Mouse (Mus musculus) frontal cortex, adult 2 months (tissue): ENCODE results near the gene Gm20388. TPM values are rescaled to one million over a fixed set of nuclear protein-coding genes. Genes with fewer than 3 reads are reported as not detected.

Source experiments
- DNase-seq, 2 experiments: peaks; one replicate each; pipeline ENCODE4 v3.0.0; 2022; ENCODE audit warnings: low spot score in 1 of 2; ENCODE audit errors: extremely low spot score in 1 of 2
- polyA plus RNA-seq: library from polyadenylated mRNA; depleted of rRNA; stranded (reverse); fragments of >200 nt; gene quantifications from 2 replicates; pipeline ENCODE4 v1.2.3, GENCODE M21; 2012

The Gm20388 gene
- polyA plus RNA-seq, 1 experiment: 22.2 TPM

GRCm38 (mm10) chr8:120395892-120396291 is 485.3 kb downstream of the Gm20388 start:
- DNase-seq: no peak

GRCm38 (mm10) chr8:120396756-120397155 is 486.1 kb downstream of the Gm20388 start:
- no peak for DNase-seq

GRCm38 (mm10) chr8:120397444-120398411 is 487.1 kb downstream of the Gm20388 start:
- DNase-seq: no peak

GRCm38 (mm10) chr8:120399212-120399934 is 488.7 kb downstream of the Gm20388 start:
- no peak for DNase-seq

GRCm38 (mm10) chr8:120401216-120401615 is 490.6 kb downstream of the Gm20388 start:
- no peak for DNase-seq

- DNase-seq: no peak
Measured at GRCm38 (mm10) chr8:120401712-120402111, 491.1 kb downstream of the Gm20388 start.

- DNase-seq: no peak
Measured at GRCm38 (mm10) chr8:120403606-120404269, 493.1 kb downstream of the Gm20388 start.

- no peak for DNase-seq
Measured at GRCm38 (mm10) chr8:120404609-120405036, 494.0 kb downstream of the Gm20388 start.

GRCm38 (mm10) chr8:120406008-120406632 is 495.5 kb downstream of the Gm20388 start:
- DNase-seq: no peak

- DNase-seq: no peak
Measured at GRCm38 (mm10) chr8:120407701-120408240, 497.1 kb downstream of the Gm20388 start.

GRCm38 (mm10) chr8:120408241-120409215 is 497.9 kb downstream of the Gm20388 start:
- DNase-seq: no peak

- no peak for DNase-seq
Measured at GRCm38 (mm10) chr8:120409371-120410013, 498.9 kb downstream of the Gm20388 start.

- no peak for DNase-seq
Measured at GRCm38 (mm10) chr8:120411059-120411458, 500.4 kb downstream of the Gm20388 start.

- DNase-seq: no peak
Measured at GRCm38 (mm10) chr8:120411862-120412261, 501.2 kb downstream of the Gm20388 start.

- DNase-seq: no peak
Measured at GRCm38 (mm10) chr8:120412357-120412756, 501.7 kb downstream of the Gm20388 start.

- DNase-seq: peak; percentile 50 to 76
Measured at GRCm38 (mm10) chr8:120412911-120413625, 502.4 kb downstream of the Gm20388 start.

GRCm38 (mm10) chr8:120413626-120413988 is 503.0 kb downstream of the Gm20388 start:
- DNase-seq: no peak

GRCm38 (mm10) chr8:120414216-120414615 is 503.6 kb downstream of the Gm20388 start:
- no peak for DNase-seq
